Mouse (Mus musculus): Measurements from ENCODE around the gene Gpha2. TPM values are rescaled to one million over a fixed set of nuclear protein-coding genes. Genes with fewer than 3 reads are reported as not detected.
A peak's percentile ranks its signal among the peaks of the same experiment; 100 is the strongest.

Gpha2 gene
- polyA plus RNA-seq, 1 experiment from 2014 or later = 0.44 TPM

DNA sequence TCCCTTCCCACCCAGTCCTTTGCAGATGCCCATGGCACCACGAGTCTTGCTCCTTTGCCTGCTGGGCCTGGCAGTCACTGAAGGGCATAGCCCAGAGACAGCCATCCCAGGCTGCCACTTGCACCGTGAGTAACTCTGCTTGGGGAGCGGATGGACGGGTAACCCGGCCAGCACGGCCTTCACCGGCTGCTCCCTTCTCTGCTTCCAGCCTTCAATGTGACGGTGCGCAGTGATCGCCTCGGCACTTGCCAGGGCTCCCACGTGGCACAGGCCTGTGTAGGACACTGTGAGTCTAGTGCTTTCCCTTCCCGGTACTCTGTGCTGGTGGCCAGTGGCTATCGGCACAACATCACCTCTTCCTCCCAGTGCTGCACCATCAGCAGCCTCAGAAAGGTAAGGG is 583 bp downstream of the Gpha2 start:
- Histone ChIP-seq H3K4me2 (ENCODE audit: low read depth) (no peak overlapping the region), H3K27ac (ENCODE audit: low read depth, low read length) (no peak overlapping the region), H3K4me1 (ENCODE audit: control insufficient read depth, insufficient read depth, low read length) (no peaks in the 10 kb centered on the region), H3K36me3 (ENCODE audit: control insufficient read depth, insufficient read depth, low read length) (peaks cover 9% of the 10 kb centered on the region), H3K9ac (ENCODE audit: low read length) (no peak overlapping the region), H3K4me3 (ENCODE audit: low read depth, low read length) (no peak overlapping the region), H3K27me3 (ENCODE audit: control insufficient read depth, insufficient read depth, low read length) (no peaks in the 10 kb centered on the region), H3K9me3 (ENCODE audit: control insufficient read depth, low read length) (no peaks in the 10 kb centered on the region)
- DNase-seq (ENCODE audit: low spot score) = no peak
- 86% methylated on average over 14 of the region's 14 CpGs for WGBS
- ATAC-seq (ENCODE audit: insufficient read depth, low FRiP score, low TSS enrichment) = no peak

DNA sequence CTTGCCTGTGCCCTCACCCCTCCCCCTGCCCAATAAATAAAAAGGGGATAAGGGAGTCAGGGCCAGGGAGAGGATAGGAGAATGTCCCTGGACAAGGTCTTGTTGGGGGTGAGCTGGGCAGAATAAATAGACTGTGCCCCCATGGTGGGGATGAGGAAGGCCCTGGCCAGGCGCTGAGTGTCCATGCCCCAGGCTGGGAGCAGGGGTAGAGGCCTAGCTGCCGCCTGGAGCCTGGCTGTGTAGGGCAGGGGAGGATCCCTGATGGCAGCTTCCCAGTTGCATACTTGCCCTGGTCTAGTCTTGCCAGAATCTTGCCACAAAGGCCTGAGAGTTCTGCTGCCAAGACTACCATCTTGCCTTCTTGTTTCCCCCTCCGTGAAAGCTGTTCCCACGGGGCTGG is 1.7 kb downstream of the Gpha2 start:
- no peaks in the 10 kb centered on the region for H3K9me3 ChIP-seq (ENCODE audit: control insufficient read depth, low read length)
- WGBS = 86% methylated on average over 4 of the region's 4 CpGs
- H3K4me3 ChIP-seq (ENCODE audit: low read depth, low read length) = no peak overlapping the region
- peaks cover 9% of the 10 kb centered on the region for H3K36me3 ChIP-seq (ENCODE audit: control insufficient read depth, insufficient read depth, low read length)
- no peak for DNase-seq (ENCODE audit: low spot score)
- no peak overlapping the region for H3K27ac ChIP-seq (ENCODE audit: low read depth, low read length)
- no peak for ATAC-seq (ENCODE audit: insufficient read depth, low FRiP score, low TSS enrichment)
- no peaks in the 10 kb centered on the region for H3K27me3 ChIP-seq (ENCODE audit: control insufficient read depth, insufficient read depth, low read length)
- no peak overlapping the region for H3K9ac ChIP-seq (ENCODE audit: low read length)
- no peak overlapping the region for H3K4me2 ChIP-seq (ENCODE audit: low read depth)
- H3K4me1 ChIP-seq (ENCODE audit: control insufficient read depth, insufficient read depth, low read length) = no peaks in the 10 kb centered on the region

DNA sequence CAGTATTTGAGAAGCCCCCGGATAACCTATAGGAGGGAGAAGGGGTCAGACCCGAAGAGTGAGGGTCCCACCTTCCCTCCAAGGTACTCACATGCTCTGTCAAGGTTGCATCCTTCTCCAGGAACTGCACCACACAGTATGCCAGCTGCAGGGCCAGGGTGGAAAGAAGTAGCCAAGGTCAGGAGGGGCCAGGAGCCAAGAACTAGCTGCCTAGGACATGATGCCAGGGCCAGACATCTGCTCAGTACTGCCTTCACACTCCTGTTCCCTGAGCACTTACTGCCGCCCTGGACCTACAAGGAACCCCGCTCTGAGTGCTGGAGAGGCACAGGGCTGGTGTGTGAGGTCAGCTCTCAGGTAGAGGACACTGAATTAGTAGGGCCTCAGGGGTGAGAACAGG is 4.2 kb downstream of the Gpha2 start:
- ATAC-seq (ENCODE audit: insufficient read depth, low FRiP score, low TSS enrichment) (no peak), DNase-seq (ENCODE audit: low spot score) (no peak)
- no peaks in the 10 kb centered on the region for H3K9me3 ChIP-seq (ENCODE audit: control insufficient read depth, low read length)
- H3K4me3 ChIP-seq (ENCODE audit: low read depth, low read length) = no peak overlapping the region
- H3K4me1 ChIP-seq (ENCODE audit: control insufficient read depth, insufficient read depth, low read length) = peaks cover 8% of the 10 kb centered on the region
- H3K4me2 ChIP-seq (ENCODE audit: low read depth) = no peak overlapping the region
- H3K36me3 ChIP-seq (ENCODE audit: control insufficient read depth, insufficient read depth, low read length) = peaks cover 10% of the 10 kb centered on the region
- no peaks in the 10 kb centered on the region for H3K27me3 ChIP-seq (ENCODE audit: control insufficient read depth, insufficient read depth, low read length)
- no peak overlapping the region for H3K27ac ChIP-seq (ENCODE audit: low read depth, low read length)
- H3K9ac ChIP-seq (ENCODE audit: low read length) = no peak overlapping the region
- WGBS = 86% methylated on average over 4 of the region's 4 CpGs

DNA sequence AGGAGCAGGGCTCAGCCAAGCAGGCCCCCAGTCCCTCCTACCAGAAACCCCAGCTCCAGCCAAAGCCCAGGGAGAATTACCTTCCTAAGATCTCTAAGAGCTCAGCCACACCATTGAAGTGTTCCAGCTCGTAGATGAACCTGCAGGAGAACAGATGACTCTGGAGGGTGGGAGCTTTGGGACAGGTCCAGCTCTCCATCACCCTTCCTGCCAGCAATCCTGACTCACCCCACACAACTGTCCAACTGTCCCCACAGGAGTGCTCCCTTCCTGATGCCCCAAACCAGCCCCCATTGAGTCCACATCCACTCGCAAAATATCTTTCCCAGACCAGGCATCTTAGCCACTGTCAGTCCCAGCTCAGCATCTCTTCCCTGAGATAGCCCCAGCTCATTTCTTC is 4.9 kb downstream of the Gpha2 start:
- 90% methylated on average over 2 of the region's 2 CpGs for WGBS
- H3K9ac ChIP-seq (ENCODE audit: low read length) = no peak overlapping the region
- no peak overlapping the region for H3K4me2 ChIP-seq (ENCODE audit: low read depth)
- ATAC-seq (ENCODE audit: insufficient read depth, low FRiP score, low TSS enrichment) (no peak), DNase-seq (ENCODE audit: low spot score) (no peak)
- H3K4me3 ChIP-seq (ENCODE audit: low read depth, low read length) = no peak overlapping the region
- peaks cover 8% of the 10 kb centered on the region for H3K4me1 ChIP-seq (ENCODE audit: control insufficient read depth, insufficient read depth, low read length)
- H3K27ac ChIP-seq (ENCODE audit: low read depth, low read length) = no peak overlapping the region
- peaks cover 10% of the 10 kb centered on the region for H3K36me3 ChIP-seq (ENCODE audit: control insufficient read depth, insufficient read depth, low read length)
- no peaks in the 10 kb centered on the region for H3K27me3 ChIP-seq (ENCODE audit: control insufficient read depth, insufficient read depth, low read length)
- H3K9me3 ChIP-seq (ENCODE audit: control insufficient read depth, low read length) = no peaks in the 10 kb centered on the region

DNA sequence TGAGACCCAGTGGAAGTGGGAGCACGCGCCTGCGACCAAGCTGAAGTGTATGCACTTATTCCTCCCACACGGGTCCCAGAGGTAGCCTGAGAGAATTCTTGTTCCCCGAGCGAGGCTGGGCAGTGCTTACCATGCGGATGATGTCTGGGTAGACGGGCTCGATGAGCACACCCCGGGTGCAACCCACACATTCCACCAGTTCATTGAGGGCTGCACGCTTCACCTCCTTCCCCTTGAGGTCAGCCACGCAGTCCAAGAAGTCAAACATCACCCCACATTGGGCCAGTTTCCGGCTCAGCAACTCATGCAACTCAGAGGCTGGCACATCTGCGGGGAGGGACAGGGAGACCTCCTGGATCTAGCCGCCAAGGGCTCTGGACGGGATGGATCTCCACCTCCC is 7.5 kb downstream of the Gpha2 start:
- ATAC-seq (ENCODE audit: insufficient read depth, low FRiP score, low TSS enrichment) (no peak), DNase-seq (ENCODE audit: low spot score) (no peak)
- no peak overlapping the region for H3K27ac ChIP-seq (ENCODE audit: low read depth, low read length)
- H3K9me3 ChIP-seq (ENCODE audit: control insufficient read depth, low read length) = no peaks in the 10 kb centered on the region
- peaks cover 8% of the 10 kb centered on the region for H3K4me1 ChIP-seq (ENCODE audit: control insufficient read depth, insufficient read depth, low read length)
- H3K9ac ChIP-seq (ENCODE audit: low read length) = no peak overlapping the region
- H3K4me2 ChIP-seq (ENCODE audit: low read depth) = no peak overlapping the region
- no peaks in the 10 kb centered on the region for H3K27me3 ChIP-seq (ENCODE audit: control insufficient read depth, insufficient read depth, low read length)
- no peak overlapping the region for H3K4me3 ChIP-seq (ENCODE audit: low read depth, low read length)
- H3K36me3 ChIP-seq (ENCODE audit: control insufficient read depth, insufficient read depth, low read length) = peaks cover 7% of the 10 kb centered on the region
- 94% methylated on average over 16 of the region's 16 CpGs for WGBS

DNA sequence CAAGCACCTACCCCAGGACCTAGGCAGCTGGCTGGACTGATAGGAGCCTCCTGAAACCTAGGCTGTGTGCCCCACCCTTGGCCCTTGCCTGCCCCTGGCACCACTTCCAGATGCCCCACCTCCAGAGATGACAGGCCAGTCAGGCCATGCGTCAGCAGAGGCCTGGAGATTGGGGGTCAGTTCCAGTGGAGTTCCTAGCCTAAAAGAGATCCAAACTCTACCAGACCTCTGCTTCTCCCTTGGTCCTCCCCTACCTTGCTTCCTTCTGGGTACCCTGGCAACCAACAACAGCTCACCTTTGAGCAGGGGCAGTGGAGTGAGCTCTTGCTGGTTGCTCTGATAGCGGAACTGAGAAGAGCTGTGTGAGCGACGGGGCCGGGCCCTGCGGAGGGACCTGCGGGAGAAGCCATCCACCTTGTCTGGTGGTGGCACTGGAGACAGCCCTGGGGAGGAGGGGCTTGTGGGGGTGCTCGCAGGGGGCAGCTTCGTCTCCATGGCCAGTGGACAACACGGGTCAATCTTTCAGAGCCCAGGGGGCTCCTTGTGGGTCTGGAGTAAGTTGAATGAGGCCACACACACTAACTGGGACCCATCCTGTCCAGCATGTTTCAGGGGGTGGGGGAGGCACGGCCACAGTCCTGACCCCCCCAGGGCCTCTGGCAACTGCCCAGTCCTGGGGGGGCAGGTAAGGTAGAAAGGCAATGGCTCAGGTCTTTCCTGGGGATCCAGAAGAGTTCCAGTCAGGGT is 8.3 kb downstream of the Gpha2 start:
- DNase-seq (ENCODE audit: low spot score) = no peak
- Histone ChIP-seq H3K36me3 (ENCODE audit: control insufficient read depth, insufficient read depth, low read length) (0 out of 2 replicates have a peak, but pooled peaks cover 4% of the 10 kb centered on the region), H3K9ac (ENCODE audit: low read length) (peak overlapping the region; percentile 85; the same call in 1 of the 2 replicates), H3K27me3 (ENCODE audit: control insufficient read depth, insufficient read depth, low read length) (no peaks in the 10 kb centered on the region), H3K4me1 (ENCODE audit: control insufficient read depth, insufficient read depth, low read length) (peaks cover 8% of the 10 kb centered on the region), H3K9me3 (ENCODE audit: control insufficient read depth, low read length) (no peaks in the 10 kb centered on the region), H3K4me3 (ENCODE audit: low read depth, low read length) (peak overlapping the region; percentile 79), H3K27ac (ENCODE audit: low read depth, low read length) (no peak overlapping the region), H3K4me2 (ENCODE audit: low read depth) (peak overlapping the region; percentile 53)
- WGBS = 72% methylated on average over 11 of the region's 11 CpGs
- no peak for ATAC-seq (ENCODE audit: insufficient read depth, low FRiP score, low TSS enrichment)

DNA sequence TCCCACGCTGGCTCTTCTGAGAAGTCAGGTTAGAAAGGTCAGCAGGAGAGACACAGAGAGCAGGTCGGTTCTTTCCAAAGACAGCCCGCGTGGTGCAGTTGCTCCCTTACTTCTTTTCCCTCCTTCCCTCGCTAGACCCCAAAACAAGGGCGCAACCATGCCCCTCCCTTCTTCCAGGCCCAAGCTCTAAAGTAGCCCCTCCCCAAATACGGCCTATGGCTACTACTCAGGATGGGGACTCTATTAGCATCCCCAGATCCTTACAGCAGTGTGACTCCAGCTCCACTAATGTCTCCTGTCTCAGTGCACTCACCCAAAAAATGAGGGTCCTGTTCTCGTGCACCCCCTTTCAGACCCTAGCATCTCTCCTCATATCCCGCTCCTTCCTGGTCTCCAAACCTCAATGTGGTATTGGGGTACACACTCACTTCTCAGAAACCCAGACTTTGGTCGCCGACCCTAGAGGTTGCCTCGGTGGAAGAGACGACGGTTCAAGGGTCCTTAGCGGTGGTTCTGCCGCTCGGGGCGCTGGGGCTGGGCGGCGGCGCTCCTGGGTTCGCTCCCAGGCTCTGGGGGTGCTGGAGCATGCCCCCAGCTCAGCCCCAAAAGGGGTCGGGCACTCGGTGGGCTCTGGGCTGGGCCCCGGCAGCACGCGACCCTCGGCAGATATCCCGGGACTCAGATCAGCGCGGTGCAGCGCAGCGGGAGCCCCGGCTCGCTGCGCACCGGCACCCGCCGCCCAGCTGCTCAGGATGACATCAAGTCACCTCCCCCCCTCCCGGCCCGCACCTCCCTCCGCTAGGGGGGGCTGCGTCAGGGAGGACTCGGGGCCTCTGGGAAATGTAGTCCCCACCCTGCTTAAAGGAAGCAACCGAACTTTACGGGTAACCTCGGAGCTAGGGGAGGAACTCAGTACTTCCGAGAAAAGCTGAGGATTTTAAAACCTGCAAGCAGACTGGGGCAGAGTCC is 9.2 kb downstream of the Gpha2 start, which contains the start of gene Ppp2r5b:
Gene Ppp2r5b (minus strand): TSS at position 789 of the 969 bp plus-strand sequence.
- Histone ChIP-seq H3K27me3 (ENCODE audit: control insufficient read depth, insufficient read depth, low read length) (no peaks in the 10 kb centered on the region), H3K4me3 (ENCODE audit: low read depth, low read length) (peak within 1 kb of the TSS; percentile 79), H3K9me3 (ENCODE audit: control insufficient read depth, low read length) (no peaks in the 10 kb centered on the region), H3K9ac (ENCODE audit: low read length) (peak within 1 kb of the TSS; percentile 85), H3K36me3 (ENCODE audit: control insufficient read depth, insufficient read depth, low read length) (0 out of 2 replicates have a peak, but pooled peaks cover 2% of the 10 kb centered on the region), H3K4me2 (ENCODE audit: low read depth) (peak within 1 kb of the TSS; percentile 53), H3K4me1 (ENCODE audit: control insufficient read depth, insufficient read depth, low read length) (peaks cover 8% of the 10 kb centered on the region), H3K27ac (ENCODE audit: low read depth, low read length) (0 out of 2 replicates have a peak within 1 kb of the TSS, but pooled peaks have one; percentile 30)
- whole genome bisulfite sequencing = 2% methylated on average over 48 of the region's 48 CpGs
- ATAC-seq (ENCODE audit: insufficient read depth, low FRiP score, low TSS enrichment) = peak; percentile 92
- DNase-seq (ENCODE audit: low spot score) = peak; percentile 95

DNA sequence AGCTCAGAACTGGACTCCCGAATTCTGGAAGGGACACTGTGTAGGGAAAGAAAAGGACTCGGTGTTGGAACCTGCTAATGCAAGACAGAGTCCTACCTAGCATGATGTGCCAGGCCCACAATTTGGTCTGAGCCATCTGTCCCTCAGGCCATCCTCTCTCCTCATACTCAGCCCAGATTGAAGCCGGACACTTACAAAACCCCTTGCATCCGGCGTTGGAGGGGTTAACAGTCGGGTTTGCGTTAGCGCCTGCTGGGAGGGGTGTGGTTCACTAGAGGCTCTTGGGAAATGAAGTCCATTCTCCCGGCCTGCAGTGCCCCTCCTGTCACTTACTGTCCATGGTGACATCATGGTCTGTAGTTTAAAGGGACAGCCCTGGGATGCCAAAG is 9.9 kb downstream of the Gpha2 start:
- H3K9me3 ChIP-seq (ENCODE audit: control insufficient read depth, low read length) = no peaks in the 10 kb centered on the region
- 0% methylated on average over 9 of the region's 9 CpGs for WGBS
- H3K9ac ChIP-seq (ENCODE audit: low read length) = peak overlapping the region; percentile 85
- ATAC-seq (ENCODE audit: insufficient read depth, low FRiP score, low TSS enrichment) (peak; percentile 85), DNase-seq (ENCODE audit: low spot score) (peak; percentile 92)
- H3K36me3 ChIP-seq (ENCODE audit: control insufficient read depth, insufficient read depth, low read length) = 0 out of 2 replicates have a peak, but pooled peaks cover 2% of the 10 kb centered on the region
- peaks cover 8% of the 10 kb centered on the region for H3K4me1 ChIP-seq (ENCODE audit: control insufficient read depth, insufficient read depth, low read length)
- H3K27ac ChIP-seq (ENCODE audit: low read depth, low read length) = 0 out of 2 replicates have a peak overlapping the region, but pooled peaks have one; percentile 30
- H3K4me2 ChIP-seq (ENCODE audit: low read depth) = peak overlapping the region; percentile 53
- H3K27me3 ChIP-seq (ENCODE audit: control insufficient read depth, insufficient read depth, low read length) = no peaks in the 10 kb centered on the region
- H3K4me3 ChIP-seq (ENCODE audit: low read depth, low read length) = peak overlapping the region; percentile 79

All from neural tube, embryonic 11.5 days (tissue).